Mouse (Mus musculus): Measurements from ENCODE around the gene Tspan4.

Gene Tspan4

GRCm38 (mm10) chr7:141506278-141506677 is 31.2 kb downstream of the Tspan4 start:
- peak; percentile 31 for DNase-seq (ENCODE audit: low read depth, low spot score)

GRCm38 (mm10) chr7:141508160-141508559 is 33.1 kb downstream of the Tspan4 start:
- DNase-seq (ENCODE audit: low read depth, low spot score): peak; percentile 43

DNA sequence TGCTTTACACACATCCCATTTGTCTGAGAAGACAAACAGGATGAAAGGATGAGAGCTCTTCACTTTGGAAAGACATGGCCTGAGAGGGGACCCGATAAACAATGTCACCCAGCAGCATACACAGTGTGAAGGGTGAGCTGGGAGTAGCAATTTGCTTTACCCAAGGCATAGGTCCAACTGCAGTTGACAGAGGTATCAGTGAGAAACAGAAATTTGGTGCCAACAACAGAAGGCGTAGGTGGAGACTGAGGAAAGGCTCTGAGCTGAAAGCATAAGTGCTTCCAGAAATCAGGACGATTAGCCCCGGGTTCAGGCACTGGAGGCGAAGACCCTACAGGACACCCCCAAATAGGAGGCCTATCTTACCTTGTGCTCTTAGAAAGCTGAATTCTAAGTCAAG is 35.2 kb downstream of the Tspan4 start:
- DNase-seq (ENCODE audit: low read depth, low spot score): no peak

GRCm38 (mm10) chr7:141510681-141511191 is 35.7 kb downstream of the Tspan4 start:
- DNase-seq (ENCODE audit: low read depth, low spot score): no peak

DNA sequence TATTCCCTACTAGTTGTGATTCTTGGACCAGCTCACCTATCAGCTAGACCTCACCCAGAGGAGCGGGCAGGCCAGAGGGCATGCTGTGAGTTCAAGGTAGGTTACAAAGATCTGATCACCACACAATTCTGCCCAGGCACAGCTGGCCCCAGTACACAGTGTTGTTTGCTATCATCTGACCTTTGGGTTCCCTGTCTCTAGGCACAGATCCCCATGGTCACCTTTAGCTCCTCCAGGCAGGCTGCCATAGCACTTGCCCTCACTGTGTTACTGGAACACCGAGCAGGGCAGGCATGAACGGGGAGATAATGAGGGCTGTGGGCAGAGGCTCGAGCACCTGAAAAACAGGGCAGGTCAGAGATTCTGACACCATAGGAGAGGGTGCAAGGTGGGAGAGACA is 42.6 kb downstream of the Tspan4 start:
- DNase-seq (ENCODE audit: low read depth, low spot score): no peak

DNA sequence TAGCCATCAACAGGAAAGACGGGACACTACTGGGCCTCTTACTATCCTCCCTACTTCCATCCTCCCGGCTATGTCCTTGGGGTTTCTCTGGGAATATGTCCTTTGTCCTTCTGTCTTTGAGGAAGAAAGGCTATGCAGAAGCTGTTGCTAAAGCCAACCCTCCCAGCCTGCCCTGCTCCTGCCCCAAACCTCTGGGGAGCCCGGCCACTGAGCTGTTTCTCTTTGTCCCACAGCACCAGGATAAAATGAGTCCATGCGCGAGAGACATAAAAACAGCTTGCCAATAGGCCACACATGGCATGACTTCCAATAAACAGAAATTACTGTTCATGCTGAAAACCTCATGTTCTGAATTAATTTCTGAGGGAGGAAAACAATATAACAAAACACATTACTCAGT is 43.3 kb downstream of the Tspan4 start:
- no peak for DNase-seq (ENCODE audit: low read depth, low spot score)

DNA sequence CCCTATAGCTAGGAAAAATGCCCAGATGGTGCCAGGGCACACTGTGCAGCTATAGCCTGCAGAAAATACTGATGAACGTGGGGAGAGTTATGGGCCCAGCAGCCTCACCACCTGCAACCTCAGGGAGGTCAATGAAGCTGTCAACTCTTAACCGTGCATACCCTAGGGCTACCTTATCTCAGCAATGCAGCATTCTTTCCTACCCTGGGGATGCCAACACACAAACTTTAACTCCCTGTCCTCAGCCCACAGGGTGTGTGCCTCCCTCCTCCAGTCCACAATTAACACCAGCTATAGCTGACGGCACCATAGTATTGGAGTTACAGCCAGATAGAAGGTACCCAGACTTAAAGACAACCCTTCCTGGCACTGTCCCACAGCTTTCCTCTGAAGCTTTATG is 43.9 kb downstream of the Tspan4 start:
- DNase-seq (ENCODE audit: low read depth, low spot score): no peak

DNA sequence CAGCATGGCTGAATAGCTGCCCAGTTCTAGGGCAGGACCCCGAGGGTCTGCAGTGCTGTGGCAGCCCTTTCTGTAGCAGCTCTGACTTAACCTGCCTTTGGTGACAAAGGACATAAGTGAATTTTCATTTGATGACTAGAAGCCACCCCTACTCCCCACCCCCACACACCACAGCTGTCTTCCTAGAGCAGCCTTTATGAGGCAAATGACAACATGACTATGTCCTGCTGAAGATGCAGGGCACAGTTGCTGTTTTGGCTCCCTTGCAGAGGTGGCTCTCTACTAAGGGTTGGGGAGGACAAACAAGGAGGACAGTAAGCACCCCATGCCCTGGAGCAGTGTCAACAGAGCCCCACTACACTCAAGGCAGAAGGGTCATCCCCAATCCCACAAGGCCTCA is 44.8 kb downstream of the Tspan4 start:
- no peak for DNase-seq (ENCODE audit: low read depth, low spot score)

GRCm38 (mm10) chr7:141523007-141523406 is 48.0 kb downstream of the Tspan4 start:
- DNase-seq (ENCODE audit: low read depth, low spot score): no peak

GRCm38 (mm10) chr7:141524271-141524670 is 49.2 kb downstream of the Tspan4 start:
- DNase-seq (ENCODE audit: low read depth, low spot score): no peak

GRCm38 (mm10) chr7:141524760-141525579 is 49.9 kb downstream of the Tspan4 start:
- DNase-seq (ENCODE audit: low read depth, low spot score): peak; percentile 66

- no peak for DNase-seq (ENCODE audit: low read depth, low spot score)
These were observed 50.5 kb downstream of the Tspan4 start for GRCm38 (mm10) chr7:141525580-141525925.

DNA sequence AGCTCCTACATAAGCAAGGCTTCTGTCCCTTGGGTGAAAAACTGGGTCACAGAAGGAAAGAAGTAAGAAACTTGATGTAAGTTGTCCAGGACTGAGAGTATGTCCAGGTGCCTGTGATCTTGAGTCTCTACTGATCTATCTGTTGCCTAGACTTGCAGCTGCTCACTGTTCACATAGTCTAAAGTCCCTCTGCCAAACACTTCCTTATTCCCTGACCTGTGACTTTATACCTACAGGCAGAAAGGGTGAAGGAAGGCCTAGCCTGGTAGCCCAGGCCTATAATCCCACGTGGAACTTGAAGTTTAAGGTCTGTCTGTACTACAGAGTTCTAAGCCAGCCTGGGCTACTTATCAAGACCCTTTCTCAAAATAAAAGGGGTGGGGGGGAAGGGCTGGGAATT is 60.5 kb downstream of the Tspan4 start:
- no peak for DNase-seq (ENCODE audit: low read depth, low spot score)

DNA sequence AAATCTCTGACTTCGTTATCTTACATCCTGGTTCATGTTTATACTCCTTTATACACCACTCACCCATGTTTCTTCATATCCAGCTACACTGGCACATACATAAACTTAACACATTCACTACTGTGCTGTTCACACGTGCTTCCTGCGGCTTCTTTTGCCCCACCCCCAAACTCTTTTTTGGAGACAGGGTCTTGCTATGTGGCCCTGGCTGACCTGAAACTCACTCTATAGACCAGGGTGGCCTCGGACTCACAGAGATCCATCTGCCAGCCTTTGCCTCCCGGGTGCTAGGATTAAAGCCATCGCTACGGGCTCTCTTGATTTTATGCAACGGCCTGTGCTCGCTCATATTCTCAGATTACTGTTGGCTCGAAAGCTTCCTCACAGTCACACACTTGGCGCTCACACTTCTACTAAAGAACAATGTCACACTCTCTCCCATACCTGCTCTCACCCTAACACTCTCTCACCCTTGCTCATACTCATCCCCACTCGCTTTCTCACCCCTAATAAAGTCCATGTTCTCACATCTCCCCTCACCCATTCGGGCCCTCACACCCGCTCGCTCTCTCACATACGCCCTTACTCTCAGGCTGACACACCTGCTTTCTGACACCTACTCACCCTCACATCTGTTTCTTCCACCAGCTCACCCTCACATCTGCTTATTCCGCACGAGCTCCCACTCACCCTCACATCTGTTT is 64.0 kb downstream of the Tspan4 start:
- no peak for DNase-seq (ENCODE audit: low read depth, low spot score)

DNA sequence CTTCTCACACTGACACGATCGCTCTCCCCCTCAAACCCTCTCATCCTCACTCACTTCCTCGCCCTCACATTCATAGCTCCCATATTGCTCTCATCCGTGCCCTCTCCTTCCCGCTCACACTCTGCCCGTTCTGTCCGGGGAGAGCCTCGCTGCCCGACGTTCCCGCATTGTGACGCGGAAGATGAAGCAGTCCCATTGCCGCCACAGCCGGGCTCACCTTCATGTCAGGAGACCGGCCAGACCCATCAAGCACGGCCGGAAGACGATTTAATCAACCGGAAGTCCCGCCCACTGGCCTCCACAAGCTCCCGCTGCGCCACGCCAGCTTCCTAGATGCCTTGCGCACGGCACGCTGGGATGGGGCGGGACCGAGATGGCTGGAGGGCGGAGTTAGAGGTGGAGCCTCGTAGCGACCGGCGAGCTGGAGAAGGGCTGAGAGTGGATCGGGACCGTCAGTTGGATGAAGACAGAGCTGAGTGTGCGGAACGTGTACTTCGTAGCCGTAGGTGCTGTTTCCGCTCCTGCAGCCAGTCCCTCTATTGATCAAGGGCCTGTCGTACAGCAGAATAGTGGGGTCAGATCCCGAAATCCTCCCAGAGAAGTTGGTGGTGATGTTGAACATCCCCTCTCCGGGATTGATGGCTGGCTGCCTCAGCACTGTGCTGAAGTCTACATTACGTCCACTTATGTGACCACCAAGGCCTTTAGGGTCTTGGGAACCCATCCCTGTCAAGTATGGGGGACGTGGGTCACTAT is 64.7 kb downstream of the Tspan4 start, which contains the start of gene Chid1:
Gene Chid1, minus strand, starts transcription at position 302 of the 756 bp plus-strand sequence.
- peak; percentile 99 for DNase-seq (ENCODE audit: low read depth, low spot score)

GRCm38 (mm10) chr7:141540312-141541081 is 65.5 kb downstream of the Tspan4 start:
- DNase-seq (ENCODE audit: low read depth, low spot score): no peak

GRCm38 (mm10) chr7:141541681-141542080 is 66.6 kb downstream of the Tspan4 start:
- DNase-seq (ENCODE audit: low read depth, low spot score): no peak

DNA sequence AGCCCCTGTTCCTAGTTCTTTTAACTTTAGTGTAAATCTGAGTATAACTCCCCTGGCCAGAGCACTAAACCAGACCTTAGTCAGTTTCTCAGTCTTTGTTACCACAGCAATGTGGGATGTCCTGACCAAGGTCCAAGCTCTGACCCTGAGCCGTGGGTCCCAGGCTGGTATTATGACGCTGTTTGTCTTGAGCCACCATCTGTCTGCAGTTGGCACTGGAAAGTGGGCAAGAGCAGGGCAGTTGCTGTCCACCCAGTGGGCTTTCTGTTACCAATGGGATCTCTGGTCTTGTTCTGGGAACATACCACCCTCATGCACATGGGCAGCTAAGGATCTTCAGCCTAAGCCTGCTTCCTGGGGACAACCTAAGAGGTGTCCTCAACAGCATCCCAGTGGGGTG is 67.5 kb downstream of the Tspan4 start:
- no peak for DNase-seq (ENCODE audit: low read depth, low spot score)
